Mouse (Mus musculus): ENCODE data around the gene Ankdd1b. TPM values are rescaled to one million over a fixed set of nuclear protein-coding genes. Genes with fewer than 3 reads are reported as not detected.

The Ankdd1b gene
- polyA plus RNA-seq, 1 experiment from 2014 or later, result 0.13 TPM

GRCm38 (mm10) chr13:96431595-96432156 lies 39.3 kb downstream of the Ankdd1b start:
- peak; percentile 71 for ATAC-seq (ENCODE audit: low read depth)
- no peak overlapping the region for H3K27ac ChIP-seq (ENCODE audit: low read length)
- no peaks in the 10 kb centered on the region for H3K9me3 ChIP-seq (ENCODE audit: control insufficient read depth, low read length)
- peaks cover 31% of the 10 kb centered on the region for H3K4me1 ChIP-seq (replicated peaks; ENCODE audit: control insufficient read depth, insufficient read depth, low read length)
- no peaks in the 10 kb centered on the region for H3K27me3 ChIP-seq (ENCODE audit: control insufficient read depth, insufficient read depth, low read depth, low read length)
- no peak overlapping the region for H3K9ac ChIP-seq (ENCODE audit: low read length)
- no peak overlapping the region; the same call in 1 of the 2 replicates for H3K4me2 ChIP-seq (ENCODE audit: low read depth, low read length)
- H3K36me3 ChIP-seq (ENCODE audit: control insufficient read depth, insufficient read depth, low read length), result no peaks in the 10 kb centered on the region
- 35% methylated on average over 12 of the region's 12 CpGs for WGBS
- no peak overlapping the region for H3K4me3 ChIP-seq (ENCODE audit: low read length)

- 64% methylated on average over 5 of the region's 5 CpGs for WGBS
- H3K9ac ChIP-seq (ENCODE audit: low read length), result no peak overlapping the region
- H3K9me3 ChIP-seq (ENCODE audit: control insufficient read depth, low read length), result no peaks in the 10 kb centered on the region
- ATAC-seq (ENCODE audit: low read depth), result no peak
- no peak overlapping the region for H3K4me2 ChIP-seq (ENCODE audit: low read depth, low read length)
- peaks cover 12% of the 10 kb centered on the region for H3K4me1 ChIP-seq (replicated peaks; ENCODE audit: control insufficient read depth, insufficient read depth, low read length)
- no peak overlapping the region for H3K4me3 ChIP-seq (ENCODE audit: low read length)
- no peaks in the 10 kb centered on the region for H3K27me3 ChIP-seq (ENCODE audit: control insufficient read depth, insufficient read depth, low read depth, low read length)
- no peak overlapping the region for H3K27ac ChIP-seq (ENCODE audit: low read length)
- no peaks in the 10 kb centered on the region for H3K36me3 ChIP-seq (ENCODE audit: control insufficient read depth, insufficient read depth, low read length)
Measured at GRCm38 (mm10) chr13:96428531-96428930, 42.5 kb downstream of the Ankdd1b start.

GRCm38 (mm10) chr13:96426044-96426443 lies 45.0 kb downstream of the Ankdd1b start:
- Histone ChIP-seq H3K4me3 (ENCODE audit: low read length) (no peak overlapping the region), H3K36me3 (ENCODE audit: control insufficient read depth, insufficient read depth, low read length) (no peaks in the 10 kb centered on the region), H3K4me1 (replicated peaks; ENCODE audit: control insufficient read depth, insufficient read depth, low read length) (no peaks in the 10 kb centered on the region), H3K27ac (ENCODE audit: low read length) (no peak overlapping the region), H3K9ac (ENCODE audit: low read length) (no peak overlapping the region), H3K4me2 (ENCODE audit: low read depth, low read length) (no peak overlapping the region), H3K27me3 (ENCODE audit: control insufficient read depth, insufficient read depth, low read depth, low read length) (no peaks in the 10 kb centered on the region), H3K9me3 (ENCODE audit: control insufficient read depth, low read length) (no peaks in the 10 kb centered on the region)
- WGBS, result 58% methylated on average over 3 of the region's 3 CpGs
- no peak for ATAC-seq (ENCODE audit: low read depth)

GRCm38 (mm10) chr13:96424496-96425274 lies 46.3 kb downstream of the Ankdd1b start:
- H3K27ac ChIP-seq (ENCODE audit: low read length), result no peak overlapping the region
- no peaks in the 10 kb centered on the region for H3K27me3 ChIP-seq (ENCODE audit: control insufficient read depth, insufficient read depth, low read depth, low read length)
- H3K4me3 ChIP-seq (ENCODE audit: low read length), result no peak overlapping the region
- H3K9me3 ChIP-seq (ENCODE audit: control insufficient read depth, low read length), result no peaks in the 10 kb centered on the region
- H3K4me2 ChIP-seq (ENCODE audit: low read depth, low read length), result no peak overlapping the region
- 90% methylated on average over 12 of the region's 12 CpGs for WGBS
- no peak for ATAC-seq (ENCODE audit: low read depth)
- no peaks in the 10 kb centered on the region for H3K4me1 ChIP-seq (replicated peaks; ENCODE audit: control insufficient read depth, insufficient read depth, low read length)
- no peak overlapping the region for H3K9ac ChIP-seq (ENCODE audit: low read length)
- no peaks in the 10 kb centered on the region for H3K36me3 ChIP-seq (ENCODE audit: control insufficient read depth, insufficient read depth, low read length)

- no peak overlapping the region for H3K9ac ChIP-seq (ENCODE audit: low read length)
- peaks cover 6% of the 10 kb centered on the region for H3K36me3 ChIP-seq (ENCODE audit: control insufficient read depth, insufficient read depth, low read length)
- H3K4me2 ChIP-seq (ENCODE audit: low read depth, low read length), result no peak overlapping the region
- H3K9me3 ChIP-seq (ENCODE audit: control insufficient read depth, low read length), result no peaks in the 10 kb centered on the region
- H3K4me3 ChIP-seq (ENCODE audit: low read length), result no peak overlapping the region
- no peaks in the 10 kb centered on the region for H3K4me1 ChIP-seq (replicated peaks; ENCODE audit: control insufficient read depth, insufficient read depth, low read length)
- H3K27me3 ChIP-seq (ENCODE audit: control insufficient read depth, insufficient read depth, low read depth, low read length), result no peaks in the 10 kb centered on the region
- no peak overlapping the region for H3K27ac ChIP-seq (ENCODE audit: low read length)
- no peak for ATAC-seq (ENCODE audit: low read depth)
Measured at GRCm38 (mm10) chr13:96421230-96421629, 49.8 kb downstream of the Ankdd1b start.

- H3K27ac ChIP-seq (ENCODE audit: low read length), result no peak overlapping the region
- ATAC-seq (ENCODE audit: low read depth), result no peak
- H3K4me3 ChIP-seq (ENCODE audit: low read length), result no peak overlapping the region
- H3K9me3 ChIP-seq (ENCODE audit: control insufficient read depth, low read length), result no peaks in the 10 kb centered on the region
- H3K36me3 ChIP-seq (ENCODE audit: control insufficient read depth, insufficient read depth, low read length), result peaks cover 28% of the 10 kb centered on the region
- no peak overlapping the region for H3K9ac ChIP-seq (ENCODE audit: low read length)
- WGBS, result 88% methylated on average over 4 of the region's 4 CpGs
- H3K27me3 ChIP-seq (ENCODE audit: control insufficient read depth, insufficient read depth, low read depth, low read length), result no peaks in the 10 kb centered on the region
- no peak overlapping the region for H3K4me2 ChIP-seq (ENCODE audit: low read depth, low read length)
- no peaks in the 10 kb centered on the region for H3K4me1 ChIP-seq (replicated peaks; ENCODE audit: control insufficient read depth, insufficient read depth, low read length)
Measured at GRCm38 (mm10) chr13:96418487-96418886, 52.5 kb downstream of the Ankdd1b start.

DNA sequence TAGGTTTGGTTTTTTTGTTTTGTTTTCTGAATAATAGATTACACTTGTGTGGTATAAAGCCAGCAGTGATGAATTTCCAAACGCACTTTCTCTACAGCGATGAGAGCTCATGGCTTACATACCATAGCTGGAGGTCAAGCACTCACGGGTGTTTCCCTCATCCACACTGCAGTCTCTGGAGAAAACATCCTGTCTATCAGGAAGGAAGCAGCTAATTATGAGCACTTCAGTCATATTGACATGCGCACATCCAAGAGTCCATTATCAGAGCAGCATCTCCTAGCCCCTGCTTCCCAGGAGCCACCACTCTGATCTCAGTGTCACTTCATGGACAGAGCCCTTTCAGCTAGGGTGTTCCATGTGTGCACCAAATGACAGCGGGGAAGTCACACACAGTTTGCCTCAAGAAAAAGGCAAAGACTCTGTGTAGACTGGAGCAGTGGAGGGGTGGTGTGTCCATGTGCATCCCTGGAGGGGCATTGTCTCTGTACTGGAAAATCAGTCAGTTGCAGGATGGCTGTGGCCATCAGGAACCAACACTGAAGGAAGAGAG lies 53.7 kb downstream of the Ankdd1b start:
- peak overlapping the region; percentile 65 for H3K27ac ChIP-seq (ENCODE audit: low read length)
- no peaks in the 10 kb centered on the region for H3K9me3 ChIP-seq (ENCODE audit: control insufficient read depth, low read length)
- H3K36me3 ChIP-seq (ENCODE audit: control insufficient read depth, insufficient read depth, low read length), result peaks cover 30% of the 10 kb centered on the region
- 68% methylated on average over 5 of the region's 5 CpGs for WGBS
- no peaks in the 10 kb centered on the region for H3K27me3 ChIP-seq (ENCODE audit: control insufficient read depth, insufficient read depth, low read depth, low read length)
- no peaks in the 10 kb centered on the region for H3K4me1 ChIP-seq (replicated peaks; ENCODE audit: control insufficient read depth, insufficient read depth, low read length)
- no peak overlapping the region for H3K4me3 ChIP-seq (ENCODE audit: low read length)
- no peak overlapping the region for H3K4me2 ChIP-seq (ENCODE audit: low read depth, low read length)
- ATAC-seq (ENCODE audit: low read depth), result peak; percentile 64
- H3K9ac ChIP-seq (ENCODE audit: low read length), result no peak overlapping the region

DNA sequence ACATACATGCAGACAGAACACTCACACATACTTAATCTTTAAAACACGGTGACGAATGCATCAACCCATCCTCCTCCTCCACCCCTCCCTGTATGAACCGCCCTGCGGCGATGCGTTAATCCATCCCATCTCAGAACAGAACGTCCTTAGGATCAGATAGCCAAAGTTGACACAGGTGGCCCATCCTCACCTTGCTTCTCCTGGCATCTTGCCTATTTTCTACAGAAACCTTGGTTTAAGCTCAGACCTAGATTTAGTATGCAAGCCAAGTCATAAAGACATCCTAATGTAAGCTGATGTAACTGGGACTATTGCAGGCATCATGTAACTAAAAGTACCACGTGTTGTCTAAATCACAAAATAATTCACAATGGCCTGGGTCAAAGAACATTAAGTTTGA lies 54.6 kb downstream of the Ankdd1b start:
- H3K4me1 ChIP-seq (replicated peaks; ENCODE audit: control insufficient read depth, insufficient read depth, low read length), result no peaks in the 10 kb centered on the region
- no peak overlapping the region for H3K4me2 ChIP-seq (ENCODE audit: low read depth, low read length)
- H3K4me3 ChIP-seq (ENCODE audit: low read length), result no peak overlapping the region
- H3K9me3 ChIP-seq (ENCODE audit: control insufficient read depth, low read length), result no peaks in the 10 kb centered on the region
- no peak overlapping the region for H3K9ac ChIP-seq (ENCODE audit: low read length)
- H3K27ac ChIP-seq (ENCODE audit: low read length), result no peak overlapping the region
- H3K36me3 ChIP-seq (ENCODE audit: control insufficient read depth, insufficient read depth, low read length), result peaks cover 30% of the 10 kb centered on the region
- H3K27me3 ChIP-seq (ENCODE audit: control insufficient read depth, insufficient read depth, low read depth, low read length), result no peaks in the 10 kb centered on the region
- 88% methylated on average over 8 of the region's 8 CpGs for WGBS
- ATAC-seq (ENCODE audit: low read depth), result no peak

- Histone ChIP-seq H3K4me2 (ENCODE audit: low read depth, low read length) (no peak overlapping the region), H3K4me1 (replicated peaks; ENCODE audit: control insufficient read depth, insufficient read depth, low read length) (no peaks in the 10 kb centered on the region), H3K36me3 (ENCODE audit: control insufficient read depth, insufficient read depth, low read length) (peaks cover 44% of the 10 kb centered on the region), H3K4me3 (ENCODE audit: low read length) (no peak overlapping the region), H3K9ac (ENCODE audit: low read length) (no peak overlapping the region), H3K27me3 (ENCODE audit: control insufficient read depth, insufficient read depth, low read depth, low read length) (no peaks in the 10 kb centered on the region), H3K27ac (ENCODE audit: low read length) (no peak overlapping the region), H3K9me3 (ENCODE audit: control insufficient read depth, low read length) (no peaks in the 10 kb centered on the region)
- 73% methylated on average over 6 of the region's 6 CpGs for WGBS
- ATAC-seq (ENCODE audit: low read depth), result no peak
Measured at GRCm38 (mm10) chr13:96414384-96414783, 56.6 kb downstream of the Ankdd1b start.

All from lung, embryonic 16.5 days (tissue).